Mouse (Mus musculus) T-cell, adult 66 days (primary cell): ENCODE results near the gene Kat8. TPM values are rescaled to one million over a fixed set of nuclear protein-coding genes. Genes with fewer than 3 reads are reported as not detected.

Experiments used
- total RNA-seq, 2 experiments: library from RNA; stranded (reverse); gene quantifications; 3 replicates in 1 of 2; 4 replicates in 1 of 2; pipeline ENCODE4 v1.2.4; 2023

Gene Kat8
- 10 to 100 TPM; 41.0 to 43.8 TPM for total RNA-seq

GRCm38 (mm10) chr7:127912190-127912871, at the start of gene Kat8:
Gene Kat8, plus strand, starts transcription at chr7:127912516.

GRCm38 (mm10) chr7:127876041-127876466, 36.3 kb upstream of the Kat8 start, which contains the start of gene Zfp646:
Gene Zfp646, plus strand, starts transcription at chr7:127876221.

GRCm38 (mm10) chr7:127876467-127877348, 35.6 kb upstream of the Kat8 start, which contains the start of gene Zfp668:
Gene Zfp668, minus strand, starts transcription at chr7:127876828.

GRCm38 (mm10) chr7:127890798-127891197, 21.5 kb upstream of the Kat8 start, which contains the start of gene Prss53:
Gene Prss53, minus strand, starts transcription at chr7:127890970.

GRCm38 (mm10) chr7:127895442-127895841, 16.9 kb upstream of the Kat8 start, which contains the start of the genes Gm21974 and Vkorc1:
Gene Gm21974, minus strand, starts transcription at chr7:127895454.
Gene Vkorc1, minus strand, starts transcription at chr7:127895617.

GRCm38 (mm10) chr7:127903971-127904796, 8.1 kb upstream of the Kat8 start, which contains the start of gene Bckdk:
Gene Bckdk, plus strand, starts transcription at chr7:127904082.

GRCm38 (mm10) chr7:127929923-127930322, 17.6 kb downstream of the Kat8 start, which contains the start of gene Prss8:
Gene Prss8, minus strand, starts transcription at chr7:127930104.

DNA sequence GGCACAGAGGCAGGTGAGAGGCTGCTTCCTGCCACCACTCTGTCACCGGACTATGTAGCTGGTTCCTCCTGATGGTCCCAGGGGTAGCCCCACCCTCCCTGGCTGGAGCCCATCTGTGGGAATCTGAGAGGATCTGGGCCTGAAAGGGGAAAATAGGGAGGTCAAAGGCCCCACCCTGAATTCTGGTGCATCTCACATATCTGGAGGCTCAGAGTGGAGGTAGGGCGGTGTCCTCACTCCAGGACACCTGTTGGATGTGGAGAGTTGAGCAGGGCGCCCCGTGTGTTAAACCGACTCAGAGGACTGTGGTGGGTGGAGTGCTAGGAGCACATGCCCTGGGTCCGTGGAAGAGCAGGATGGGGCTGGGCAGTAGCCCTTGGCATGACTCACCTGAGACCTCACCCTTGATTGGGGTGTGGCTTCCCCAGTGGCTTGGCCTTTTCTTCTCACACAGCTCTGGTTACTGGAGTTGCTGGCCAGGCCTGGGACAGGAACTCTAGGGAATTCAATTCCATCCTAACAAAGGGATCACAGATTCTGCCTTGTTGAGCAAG, 34.2 kb downstream of the Kat8 start, which contains the start of gene Prss36:
TSS of gene Prss36 (minus strand) at position 256 of the 554 bp plus-strand sequence.

DNA sequence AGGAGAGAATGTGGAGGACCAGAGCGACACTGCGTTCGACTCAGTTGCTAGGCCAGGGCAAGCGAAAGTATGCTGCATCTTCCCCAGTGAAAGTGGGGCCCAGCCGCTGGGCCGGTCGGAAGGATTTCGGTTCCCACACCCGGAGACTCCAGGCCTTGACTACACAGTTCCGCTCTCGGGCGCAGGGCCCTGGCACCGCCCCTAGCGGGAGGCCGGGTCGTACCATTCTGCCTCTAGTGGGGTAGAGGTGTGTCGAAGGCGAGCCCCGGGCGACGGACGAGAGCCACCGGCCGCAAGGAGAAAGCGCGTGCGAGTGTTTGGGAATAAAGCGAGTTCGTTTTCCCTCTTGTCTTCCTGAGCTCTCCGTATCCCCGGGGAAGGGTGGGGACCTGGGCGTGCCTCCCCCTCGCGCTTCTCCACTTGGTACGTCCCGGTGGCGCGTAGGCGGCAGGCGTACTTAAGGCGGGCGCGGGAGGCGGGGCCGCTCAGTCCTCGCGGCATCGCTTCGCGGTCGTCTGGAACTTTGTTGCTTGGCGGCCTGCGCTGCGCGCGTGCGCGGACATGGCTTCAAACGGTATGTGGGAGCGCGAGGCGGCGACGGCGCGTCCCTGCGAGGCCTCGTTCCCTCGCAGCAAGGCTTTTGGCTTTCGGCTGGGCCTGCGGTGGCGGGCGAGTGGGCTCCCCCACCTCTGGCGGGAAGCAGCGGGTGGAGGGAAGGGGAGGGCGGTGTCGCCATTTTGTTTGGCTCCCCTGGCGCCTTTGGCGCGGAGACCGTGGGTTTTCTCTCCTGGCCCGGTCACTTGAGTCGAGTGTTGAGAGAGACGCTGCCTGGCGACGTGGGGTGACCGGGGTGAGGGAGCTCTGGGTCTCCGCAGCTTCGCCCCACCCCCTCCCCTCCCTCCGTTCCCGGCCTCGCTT, 54.9 kb downstream of the Kat8 start, which contains the start of gene Fus:
TSS of gene Fus (plus strand) at position 454 of the 918 bp plus-strand sequence.

Other genes starting within 250 kb of the Kat8 start
- 10 to 100 TPM; 32.3 to 36.4 TPM for gene Bcl7c, start 203.6 kb upstream of the Kat8 start, total RNA-seq
- gene Ctf1, start 199.8 kb upstream of the Kat8 start, total RNA-seq: not detected
- not detected for gene Ctf2, start 180.3 kb upstream of the Kat8 start, total RNA-seq
- 10 to 100 TPM in 1 of 2 experiments, 1 to 10 TPM in 1; 6.8 to 11.5 TPM for gene Fbxl19, start 168.0 kb upstream of the Kat8 start, total RNA-seq
- gene Orai3, start 142.7 kb upstream of the Kat8 start, total RNA-seq: 10 to 100 TPM; 13.5 to 17.7 TPM
- 10 to 100 TPM; 79.5 to 80.7 TPM for gene Setd1a, start 135.8 kb upstream of the Kat8 start, total RNA-seq
- gene Gm49388, start 126.9 kb upstream of the Kat8 start, total RNA-seq: not detected
- gene Hsd3b7, start 111.9 kb upstream of the Kat8 start, total RNA-seq: 1 to 10 TPM; 4.7 to 7.1 TPM
- gene Stx4a, start 88.2 kb upstream of the Kat8 start, total RNA-seq: 100 to 1,000 TPM; 144 to 145 TPM
- gene Stx1b, start 88.0 kb upstream of the Kat8 start, total RNA-seq: not detected
- 100 to 1,000 TPM in 1 of 2 experiments, 10 to 100 TPM in 1; 99.7 to 102 TPM for gene Zfp646, start 36.3 kb upstream of the Kat8 start, total RNA-seq
- gene Zfp668, start 35.7 kb upstream of the Kat8 start, total RNA-seq: 10 to 100 TPM; 24.2 to 27.3 TPM
- under 1 TPM; 0.53 to 0.76 TPM for gene Prss53, start 21.5 kb upstream of the Kat8 start, total RNA-seq
- not detected for gene Gm21974, start 17.1 kb upstream of the Kat8 start, total RNA-seq
- gene Vkorc1, start 16.9 kb upstream of the Kat8 start, total RNA-seq: 10 to 100 TPM; 12.4 to 16.7 TPM
- 10 to 100 TPM; 24.6 to 33.4 TPM for gene Bckdk, start 8.4 kb upstream of the Kat8 start, total RNA-seq
- not detected for gene Prss8, start 17.6 kb downstream of the Kat8 start, total RNA-seq
- 1 to 10 TPM in 1 of 2 experiments, under 1 TPM in 1; 0.74 to 1.5 TPM for gene Prss36, start 34.2 kb downstream of the Kat8 start, total RNA-seq
- gene Fus, start 54.9 kb downstream of the Kat8 start, total RNA-seq: 100 to 1,000 TPM; 709 to 864 TPM
- gene Pycard, start 81.4 kb downstream of the Kat8 start, total RNA-seq: 10 to 100 TPM; 45.2 to 62.4 TPM
- 1 to 10 TPM; 1.3 to 6.0 TPM for gene Trim72, start 91.4 kb downstream of the Kat8 start, total RNA-seq
- gene Itgam, start 150.1 kb downstream of the Kat8 start, total RNA-seq: 1 to 10 TPM in 1 of 2 experiments, under 1 TPM in 1; 0.83 to 2.7 TPM
- not detected for gene Gm49368, start 150.2 kb downstream of the Kat8 start, total RNA-seq
- 1 to 10 TPM; 1.4 to 5.0 TPM for gene Itgax, start 217.0 kb downstream of the Kat8 start, total RNA-seq
- gene Itgad, start 241.9 kb downstream of the Kat8 start, total RNA-seq: 1 to 10 TPM; 4.5 to 5.0 TPM